Mouse (Mus musculus): ENCODE results near the gene Gm10378. TPM values are rescaled to one million over a fixed set of nuclear protein-coding genes. Genes with fewer than 3 reads are reported as not detected.
"Not testable (repeated sequence)": the region's sequence is repeated elsewhere in the genome, so short reads cannot be mapped to it uniquely, and the experiment has no call there.

Gm10378 gene
- polyA plus RNA-seq (2011; ENCODE audit: insufficient read length, low read depth, missing spikeins) = not detected in 2 replicates

DNA sequence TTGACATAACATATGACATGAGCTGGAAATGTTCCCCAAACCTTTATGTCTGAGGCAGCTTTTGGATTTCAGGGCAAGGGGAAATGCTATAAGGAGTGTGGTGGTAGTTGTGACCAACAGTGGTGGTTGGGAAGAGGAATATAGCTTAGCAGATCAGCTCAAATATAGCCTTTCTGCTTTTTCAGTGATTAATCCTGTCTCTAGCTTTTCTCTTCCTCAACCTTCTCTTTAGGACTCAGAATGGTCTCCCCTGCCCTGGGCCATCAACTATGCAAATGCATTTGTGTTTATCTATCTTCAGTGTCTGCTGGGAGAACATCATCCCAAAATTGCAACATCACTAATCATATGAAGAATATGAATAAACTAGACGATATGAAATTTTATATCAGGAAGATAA lies at the start of gene Gm10378:
Gene Gm10378, plus strand, starts transcription at position 301 of the 400 bp plus-strand sequence.
- not testable (repeated sequence) for H3K4me1 ChIP-seq (ENCODE audit: control insufficient read depth, insufficient read depth, low read length); H3K27ac ChIP-seq (ENCODE audit: insufficient read depth, low read length); H3K4me3 ChIP-seq (ENCODE audit: insufficient read depth, low read length)

DNA sequence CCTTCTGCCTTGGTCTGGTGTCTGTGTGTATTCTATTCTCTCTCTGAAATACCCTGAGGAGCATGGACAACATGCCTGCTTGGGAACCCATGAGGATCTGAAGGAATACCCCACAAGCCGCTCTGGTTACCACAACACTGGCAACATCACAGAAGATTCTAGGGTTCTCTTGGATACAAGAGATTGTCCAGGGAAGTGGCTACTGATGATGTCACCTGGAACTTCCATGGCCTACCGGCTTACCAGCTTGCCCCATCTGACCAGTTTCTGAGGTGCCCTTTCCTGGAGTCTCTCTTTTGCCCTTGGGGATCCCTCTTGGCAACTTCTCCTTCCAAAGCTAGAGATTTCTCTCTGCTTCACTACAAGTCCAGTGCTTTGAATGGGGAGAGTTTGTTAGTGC lies 13.9 kb upstream of the Gm10378 start, which contains the start of gene Gm3633:
Gene Gm3633, minus strand, starts transcription at position 101 of the 400 bp plus-strand sequence.
- not testable (repeated sequence) for H3K4me3 ChIP-seq (ENCODE audit: insufficient read depth, low read length); H3K27ac ChIP-seq (ENCODE audit: insufficient read depth, low read length); H3K4me1 ChIP-seq (ENCODE audit: control insufficient read depth, insufficient read depth, low read length)

Other genes starting within 250 kb of the Gm10378 start
- gene Gm8005, start 216.3 kb upstream of the Gm10378 start, polyA plus RNA-seq (2011; ENCODE audit: insufficient read length, low read depth, missing spikeins) = not detected in 2 replicates
- not detected in 2 replicates for gene Gm8011, start 192.1 kb upstream of the Gm10378 start, polyA plus RNA-seq (2011; ENCODE audit: insufficient read length, low read depth, missing spikeins)
- not detected in 2 replicates for gene Gm8020, start 153.6 kb upstream of the Gm10378 start, polyA plus RNA-seq (2011; ENCODE audit: insufficient read length, low read depth, missing spikeins)
- not detected in 2 replicates for gene Gm8024, start 131.7 kb upstream of the Gm10378 start, polyA plus RNA-seq (2011; ENCODE audit: insufficient read length, low read depth, missing spikeins)
- not detected in 2 replicates for gene Gm17124, start 56.1 kb upstream of the Gm10378 start, polyA plus RNA-seq (2011; ENCODE audit: insufficient read length, low read depth, missing spikeins)
- gene Gm3633, start 14.0 kb upstream of the Gm10378 start, polyA plus RNA-seq (2011; ENCODE audit: insufficient read length, low read depth, missing spikeins) = not detected in 2 replicates
- not detected in 2 replicates for gene Gm3015, start 112.9 kb downstream of the Gm10378 start, polyA plus RNA-seq (2011; ENCODE audit: insufficient read length, low read depth, missing spikeins)
- not detected in 2 replicates for gene Gm10377, start 142.0 kb downstream of the Gm10378 start, polyA plus RNA-seq (2011; ENCODE audit: insufficient read length, low read depth, missing spikeins)
- gene Gm21977, start 197.5 kb downstream of the Gm10378 start, polyA plus RNA-seq (2011; ENCODE audit: insufficient read length, low read depth, missing spikeins) = not detected in 2 replicates

Measured in embryonic fibroblast, embryonic 13.5 days (primary cell).